Mouse (Mus musculus) CH12.LX (cell line): ENCODE measurements around the gene 1110059E24Rik. TPM values are rescaled to one million over a fixed set of nuclear protein-coding genes. Genes with fewer than 3 reads are reported as not detected.

Experiments used
- DNase-seq: peaks from one replicate; pipeline ENCODE4 v3.0.0-alpha.2; 2013; ENCODE audit errors: extremely low read depth
- H3K27ac ChIP-seq: 2 replicates; pipeline ENCODE4 v1.5.1; 2012; ENCODE audit warnings: low read depth, mild to moderate bottlenecking, control low read depth, moderate library complexity; ENCODE audit not compliant: insufficient read depth
- H3K27me3 ChIP-seq: replicated peaks from 2 replicates; pipeline ENCODE3; 2012; ENCODE audit warnings: inconsistent platforms
- H3K36me3 ChIP-seq, 2 experiments: replicated peaks in 1 of 2; 2 replicates each; pipeline versions ENCODE3 to v1.6.1; 2012; ENCODE audit warnings: inconsistent platforms in 1 of 2, low read length in 1 of 2, mild to moderate bottlenecking in 1 of 2, mixed read lengths in 1 of 2, moderate library complexity in 1 of 2; ENCODE audit not compliant: control insufficient read depth in 1 of 2, insufficient read depth in 1 of 2
- H3K4me1 ChIP-seq, 2 experiments: 2 replicates each; pipeline ENCODE4 v1.6.1; 2012; ENCODE audit warnings: inconsistent platforms in 1 of 2, moderate library complexity in 1 of 2; ENCODE audit not compliant: insufficient read depth in 2 of 2, control insufficient read depth in 1 of 2
- H3K4me2 ChIP-seq: 2 replicates; pipeline ENCODE4 v1.6.1; 2012; ENCODE audit warnings: low read depth, mild to moderate bottlenecking, control low read depth; ENCODE audit not compliant: poor library complexity, insufficient read depth, severe bottlenecking
- H3K4me3 ChIP-seq, 3 experiments: fragments of 150-350 bp in 1 of 3; sonication (generic) in 1 of 3; replicated peaks in 1 of 3; 2 replicates each; pipeline versions ENCODE3 to v1.5.1; 2011 to 2012; ENCODE audit warnings: low read depth in 2 of 3, low read length in 2 of 3, mild to moderate bottlenecking in 2 of 3, moderate library complexity in 2 of 3, control low read depth in 1 of 3, improper control_type of control experiment in 1 of 3, inconsistent platforms in 1 of 3, mixed read lengths in 1 of 3; ENCODE audit not compliant: poor library complexity in 1 of 3
- H3K79me2 ChIP-seq: replicated peaks from 2 replicates; pipeline ENCODE4 v1.6.1; 2012; ENCODE audit warnings: mild to moderate bottlenecking, moderate library complexity; ENCODE audit not compliant: control insufficient read depth, poor library complexity, insufficient read depth, severe bottlenecking; ENCODE audit errors: extremely low read depth
- H3K9ac ChIP-seq: 2 replicates; pipeline ENCODE4 v1.6.1; 2012; ENCODE audit warnings: low read depth, mild to moderate bottlenecking, control low read depth, moderate library complexity; ENCODE audit not compliant: insufficient read depth
- H3K9me3 ChIP-seq: replicated peaks from 2 replicates; pipeline ENCODE3; 2012; ENCODE audit warnings: low read length, inconsistent platforms, mixed read lengths
- BHLHE40 ChIP-seq: IDR thresholded peaks from 2 replicates; pipeline ENCODE4 v1.6.1; 2011; ENCODE audit warnings: mild to moderate bottlenecking, low read depth, low read length, improper control_type of control experiment
- CHD1 ChIP-seq: IDR thresholded peaks from 2 replicates; pipeline ENCODE4 v1.6.1; 2012; ENCODE audit warnings: low read depth, low read length, improper control_type of control experiment, inconsistent platforms
- CHD2 ChIP-seq: IDR thresholded peaks from 2 replicates; pipeline ENCODE4 v1.6.1; 2011; ENCODE audit warnings: low read length, improper control_type of control experiment
- JUN ChIP-seq: IDR thresholded peaks from 2 replicates; pipeline ENCODE4 v1.6.1; 2011; ENCODE audit warnings: low read depth, mild to moderate bottlenecking, low read length, improper control_type of control experiment, moderate library complexity; ENCODE audit not compliant: insufficient read depth
- MAZ ChIP-seq: IDR thresholded peaks from 2 replicates; pipeline ENCODE4 v1.6.1; 2012; ENCODE audit warnings: low read depth, mild to moderate bottlenecking, inconsistent platforms, low read length, improper control_type of control experiment, moderate library complexity
- MEF2A ChIP-seq: IDR thresholded peaks from 2 replicates; pipeline ENCODE4 v1.6.1; 2014; ENCODE audit warnings: low read depth, mild to moderate bottlenecking, inconsistent platforms, low read length, improper control_type of control experiment, borderline replicate concordance
- MYC ChIP-seq: IDR thresholded peaks from 2 replicates; pipeline ENCODE4 v1.6.1; 2011; ENCODE audit warnings: low read depth, mild to moderate bottlenecking, improper control_type of control experiment, low read length
- RAD21 ChIP-seq: IDR thresholded peaks from 2 replicates; pipeline ENCODE4 v1.6.1; 2011; ENCODE audit warnings: low read depth, mild to moderate bottlenecking, low read length, improper control_type of control experiment, moderate library complexity
- TCF12 ChIP-seq: IDR thresholded peaks from 2 replicates; pipeline ENCODE4 v1.6.1; 2014; ENCODE audit warnings: low read depth, mild to moderate bottlenecking, inconsistent platforms, low read length, improper control_type of control experiment
- USF2 ChIP-seq: conservative IDR thresholded peaks from 2 replicates; pipeline ENCODE4 v1.6.1; 2011; ENCODE audit warnings: low read depth, low read length, improper control_type of control experiment
- ZC3H11A ChIP-seq: IDR thresholded peaks from 2 replicates; pipeline ENCODE4 v1.6.1; 2012; ENCODE audit warnings: low read depth, mild to moderate bottlenecking, inconsistent platforms, low read length, improper control_type of control experiment
- ZKSCAN1 ChIP-seq: IDR thresholded peaks from 2 replicates; pipeline ENCODE4 v1.6.1; 2012; ENCODE audit warnings: low read depth, inconsistent platforms, low read length, improper control_type of control experiment, borderline replicate concordance
- dilution Hi-C: fragments of 300-500 bp; cut with MboI; formaldehyde crosslinking; loops from 2 replicates; pipeline ENCODE4 v1.14.3; 2020; ENCODE audit warnings: low sequenced_read_pairs; ENCODE audit not compliant: extremely low pct_unique_long_range_greater_than_20kb, extremely low pct_ligation_motif_present
- in situ Hi-C: fragments of 300-500 bp; cut with MboI; formaldehyde crosslinking; loops from 3 replicates; pipeline ENCODE4 v1.14.3; 2019; ENCODE audit warnings: low sequenced_read_pairs, low pct_ligation_motif_present, low pct_unique_long_range_greater_than_20kb, mixed read lengths
- polyA plus RNA-seq: library from polyadenylated mRNA; unstranded; fragments of >175 nt; gene quantifications from 2 replicates; pipeline ENCODE4 v1.2.1, GENCODE M21; 2012; ENCODE audit warnings: low read depth; ENCODE audit not compliant: insufficient read length
- total RNA-seq, 2 experiments: library from RNA; depleted of rRNA; stranded (reverse); fragments of 300-350 nt in 1 of 2; fragments of >200 nt in 1 of 2; gene quantifications; 2 replicates each; pipeline ENCODE4 v1.2.3; 2012 to 2014

Gene 1110059E24Rik
- total and polyA plus RNA-seq, 3 experiments, result 25.5 to 106 (median 38.8) TPM

GRCm38 (mm10) chr19:21537125-21537524 is 115.7 kb downstream of the 1110059E24Rik start:
- no peak overlapping the region for H3K27ac ChIP-seq
- H3K4me1 ChIP-seq, result no peaks in the 10 kb centered on the region
- H3K4me2 ChIP-seq, result no peak overlapping the region
- H3K9me3 ChIP-seq, result no peaks in the 10 kb centered on the region
- no peak overlapping the region for H3K4me3 ChIP-seq
- H3K9ac ChIP-seq, result no peak overlapping the region
- in situ Hi-C loops, result no loop called here
- H3K79me2 ChIP-seq, result no peaks in the 10 kb centered on the region
- TF ChIP-seq CHD2, result no peak
- no peak for TF ChIP-seq JUN
- no peak for TF ChIP-seq BHLHE40
- no peak for TF ChIP-seq TCF12
- TF ChIP-seq CHD1, result no peak
- TF ChIP-seq ZC3H11A, result no peak
- no peak for TF ChIP-seq MEF2A
- TF ChIP-seq MYC, result no peak
- TF ChIP-seq ZKSCAN1, result no peak
- TF ChIP-seq RAD21, result no peak
- TF ChIP-seq USF2, result no peak
- no peak for TF ChIP-seq MAZ
- TF ChIP-seq, all 38 proteins: peak for 0
- dilution Hi-C loops, result no loop called here
- Histone ChIP-seq H3K36me3 (no peaks in the 10 kb centered on the region), H3K27me3 (no peaks in the 10 kb centered on the region)
- no peak for DNase-seq

Other genes starting within 250 kb of the 1110059E24Rik start
- not detected in 2 replicates for gene Gda, start 179.5 kb downstream of the 1110059E24Rik start, total RNA-seq (2012; rRNA removed)
- gene Gda, start 179.5 kb downstream of the 1110059E24Rik start, total RNA-seq (2014; rRNA removed), result not detected in 2 replicates
- gene Gda, start 179.5 kb downstream of the 1110059E24Rik start, polyA plus RNA-seq, result not detected in 2 replicates
- 19.3 and 20.1 TPM in 2 replicates for gene Abhd17b, start 209 bp upstream of the 1110059E24Rik start, total RNA-seq (2012; rRNA removed)
- gene Abhd17b, start 209 bp upstream of the 1110059E24Rik start, total RNA-seq (2014; rRNA removed), result 62.1 and 67.2 TPM in 2 replicates
- gene Abhd17b, start 209 bp upstream of the 1110059E24Rik start, polyA plus RNA-seq, result 30.8 and 33.5 TPM in 2 replicates
- gene Cemip2, start 125.4 kb upstream of the 1110059E24Rik start, total RNA-seq (2012; rRNA removed), result 7.2 and 8.5 TPM in 2 replicates
- 7.9 TPM in 2 replicates for gene Cemip2, start 125.4 kb upstream of the 1110059E24Rik start, total RNA-seq (2014; rRNA removed)
- gene Cemip2, start 125.4 kb upstream of the 1110059E24Rik start, polyA plus RNA-seq, result 6.4 and 7.4 TPM in 2 replicates